Mouse (Mus musculus): Measurements from ENCODE around the gene Usp48. TPM values are rescaled to one million over a fixed set of nuclear protein-coding genes. Genes with fewer than 3 reads are reported as not detected.

Gene Usp48
- polyA plus RNA-seq, 1 experiment from 2014 or later: 74.2 TPM

GRCm38 (mm10) chr4:137648230-137648629, 54.7 kb downstream of the Usp48 start:
- 89% methylated on average over 9 of the region's 9 CpGs for WGBS
- H3K4me1 ChIP-seq (ENCODE audit: insufficient read depth): no peaks in the 10 kb centered on the region
- peaks cover 95% of the 10 kb centered on the region for H3K36me3 ChIP-seq (ENCODE audit: insufficient read depth)
- DNase-seq (no peak), ATAC-seq (ENCODE audit: insufficient read depth) (no peak)
- H3K9me3 ChIP-seq (ENCODE audit: low read depth, low read length): no peaks in the 10 kb centered on the region
- TF ChIP-seq CTCF (IDR thresholded peaks at IDR 0.05; ENCODE audit: low read depth): no peak
- H3K4me2 ChIP-seq: no peak overlapping the region
- no peak overlapping the region for H3K4me3 ChIP-seq (ENCODE audit: low read depth, low read length)
- H3K9ac ChIP-seq: no peak overlapping the region
- no peak overlapping the region for H3K27ac ChIP-seq (ENCODE audit: low read depth)
- no peaks in the 10 kb centered on the region for H3K27me3 ChIP-seq (ENCODE audit: insufficient read depth, low read length)

DNA sequence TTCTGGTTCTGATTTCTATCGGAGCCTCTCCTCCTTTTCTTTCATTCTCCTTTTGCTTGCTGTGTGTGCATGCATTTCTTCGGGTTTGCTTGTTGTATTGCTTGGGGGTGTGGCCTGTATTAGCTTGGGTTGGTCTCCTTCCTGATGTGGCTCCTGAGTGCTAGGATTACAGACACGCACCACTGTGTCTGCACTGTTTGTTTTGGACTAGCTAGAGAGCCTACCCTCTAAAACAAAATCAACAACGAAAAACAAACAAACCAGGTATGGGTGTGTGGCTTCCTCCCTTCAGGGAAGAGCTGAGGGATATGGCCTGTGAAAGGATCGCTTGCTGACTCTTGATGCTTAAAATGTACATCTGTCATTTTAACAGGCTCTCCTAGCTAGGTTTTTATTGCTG, 57.4 kb downstream of the Usp48 start:
- Histone ChIP-seq H3K27ac (ENCODE audit: low read depth) (no peak overlapping the region), H3K36me3 (ENCODE audit: insufficient read depth) (peaks cover 91% of the 10 kb centered on the region), H3K4me1 (ENCODE audit: insufficient read depth) (no peaks in the 10 kb centered on the region), H3K4me3 (ENCODE audit: low read depth, low read length) (no peak overlapping the region), H3K27me3 (ENCODE audit: insufficient read depth, low read length) (no peaks in the 10 kb centered on the region), H3K4me2 (no peak overlapping the region), H3K9ac (no peak overlapping the region), H3K9me3 (ENCODE audit: low read depth, low read length) (no peaks in the 10 kb centered on the region)
- ATAC-seq (ENCODE audit: insufficient read depth) (no peak), DNase-seq (no peak)
- no peak for TF ChIP-seq CTCF (IDR thresholded peaks at IDR 0.05; ENCODE audit: low read depth)
- 68% methylated on average over 5 of the region's 5 CpGs for WGBS

DNA sequence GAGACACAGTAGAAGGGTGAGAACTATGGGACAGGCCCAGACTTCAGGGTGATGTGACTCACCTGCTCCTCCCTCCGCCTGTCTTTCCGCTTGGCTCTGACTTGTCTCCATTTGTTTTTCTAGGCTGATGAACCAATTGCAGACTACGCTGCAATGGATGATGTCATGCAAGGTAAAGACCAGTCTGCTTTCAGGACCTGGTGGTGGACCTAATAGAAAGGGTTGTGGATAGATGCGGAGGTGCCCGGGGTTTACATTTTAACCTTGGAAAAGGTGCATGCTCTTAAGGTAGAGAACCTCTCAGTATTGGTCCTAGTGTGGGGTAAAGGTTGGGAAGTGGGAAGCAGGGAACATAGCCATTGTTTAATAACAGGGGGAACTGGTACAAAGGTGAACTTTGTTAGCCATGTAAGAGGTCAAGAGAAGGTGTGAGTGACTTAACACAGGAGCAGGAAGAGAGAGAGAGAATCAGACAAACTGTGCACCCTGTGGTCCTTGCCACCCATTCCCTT, 59.3 kb downstream of the Usp48 start:
- H3K27ac ChIP-seq (ENCODE audit: low read depth): no peak overlapping the region
- no peak overlapping the region for H3K9ac ChIP-seq
- ATAC-seq (ENCODE audit: insufficient read depth) (no peak), DNase-seq (no peak)
- no peak overlapping the region for H3K4me2 ChIP-seq
- no peaks in the 10 kb centered on the region for H3K27me3 ChIP-seq (ENCODE audit: insufficient read depth, low read length)
- no peaks in the 10 kb centered on the region for H3K4me1 ChIP-seq (ENCODE audit: insufficient read depth)
- H3K4me3 ChIP-seq (ENCODE audit: low read depth, low read length): no peak overlapping the region
- no peak for TF ChIP-seq CTCF (IDR thresholded peaks at IDR 0.05; ENCODE audit: low read depth)
- H3K9me3 ChIP-seq (ENCODE audit: low read depth, low read length): no peaks in the 10 kb centered on the region
- WGBS: 96% methylated on average over 5 of the region's 5 CpGs
- H3K36me3 ChIP-seq (ENCODE audit: insufficient read depth): peaks cover 92% of the 10 kb centered on the region

DNA sequence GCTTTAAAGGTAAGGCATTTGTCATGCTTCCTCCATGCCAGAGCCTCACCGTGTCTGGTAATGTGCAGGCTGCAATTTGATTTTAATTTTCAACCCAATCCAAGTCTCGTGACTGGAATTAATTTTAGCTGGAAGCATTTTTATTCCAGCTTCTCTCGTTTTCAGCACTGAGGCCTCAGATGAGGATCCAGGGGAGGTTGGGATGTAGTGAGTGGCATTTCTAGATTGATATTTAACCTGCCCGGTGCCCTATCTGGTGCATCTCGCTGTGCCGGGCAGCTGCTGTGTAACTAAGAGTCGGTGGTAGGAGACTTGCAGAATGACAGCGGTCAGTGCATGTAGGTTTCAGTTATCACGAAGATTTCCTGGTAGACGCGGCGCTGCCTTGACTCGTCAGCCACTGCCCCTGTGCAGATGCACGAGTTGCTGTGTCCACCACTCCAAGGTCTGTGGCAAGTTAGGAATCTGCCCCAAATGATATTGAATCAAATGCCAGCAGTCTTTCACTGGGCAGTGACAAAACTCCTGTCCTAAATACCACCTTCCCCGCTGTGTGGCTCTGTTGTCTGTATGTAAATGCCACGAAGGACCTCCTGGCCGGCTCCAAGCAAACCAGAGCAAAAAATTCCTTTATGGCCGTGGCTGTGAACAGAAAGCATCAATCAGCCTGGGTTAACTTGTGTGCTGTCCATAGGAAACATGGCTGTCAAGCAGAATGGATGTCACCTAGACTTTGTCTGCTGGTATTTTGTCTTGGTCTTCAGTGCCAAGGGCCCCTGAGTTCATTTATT, 61.9 kb downstream of the Usp48 start:
- DNase-seq: no peak
- H3K4me1 ChIP-seq (ENCODE audit: insufficient read depth): no peaks in the 10 kb centered on the region

DNA sequence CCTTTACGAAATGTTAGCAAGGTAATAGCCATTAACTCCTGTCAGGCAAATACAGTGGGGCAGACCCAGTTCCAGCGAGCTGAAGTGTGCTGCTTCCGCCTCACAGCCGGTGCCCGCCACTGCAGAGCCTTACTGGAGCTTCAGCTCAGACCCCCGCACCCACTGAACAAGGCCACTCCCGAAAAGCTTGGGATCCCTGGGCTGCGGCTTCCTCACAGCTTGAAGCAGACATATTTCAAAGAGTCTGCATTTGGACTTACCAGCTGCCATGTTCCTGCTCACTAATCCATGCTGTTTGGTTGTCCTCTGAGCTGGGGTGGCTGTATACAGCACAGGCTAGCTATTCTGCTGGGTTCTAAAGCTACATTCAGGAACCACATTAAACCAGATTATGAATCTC, 64.1 kb downstream of the Usp48 start:
- WGBS: 84% methylated on average over 8 of the region's 8 CpGs
- Histone ChIP-seq H3K4me3 (ENCODE audit: low read depth, low read length) (no peak overlapping the region), H3K9ac (no peak overlapping the region), H3K36me3 (ENCODE audit: insufficient read depth) (peaks cover 49% of the 10 kb centered on the region), H3K9me3 (ENCODE audit: low read depth, low read length) (no peaks in the 10 kb centered on the region), H3K4me1 (ENCODE audit: insufficient read depth) (no peaks in the 10 kb centered on the region), H3K27ac (ENCODE audit: low read depth) (no peak overlapping the region), H3K27me3 (ENCODE audit: insufficient read depth, low read length) (no peaks in the 10 kb centered on the region), H3K4me2 (no peak overlapping the region)
- DNase-seq (no peak), ATAC-seq (ENCODE audit: insufficient read depth) (no peak)
- TF ChIP-seq CTCF (IDR thresholded peaks at IDR 0.05; ENCODE audit: low read depth): no peak

More for the DNA sequence above, 61.9 kb downstream of the Usp48 start:
- Histone ChIP-seq H3K9ac (no peak overlapping the region), H3K27ac (ENCODE audit: low read depth) (no peak overlapping the region), H3K9me3 (ENCODE audit: low read depth, low read length) (no peaks in the 10 kb centered on the region), H3K4me2 (no peak overlapping the region), H3K27me3 (ENCODE audit: insufficient read depth, low read length) (no peaks in the 10 kb centered on the region), H3K4me3 (ENCODE audit: low read depth, low read length) (no peak overlapping the region), H3K36me3 (ENCODE audit: insufficient read depth) (peaks cover 71% of the 10 kb centered on the region)
- no peak for ATAC-seq (ENCODE audit: insufficient read depth)
- no peak for TF ChIP-seq CTCF (IDR thresholded peaks at IDR 0.05; ENCODE audit: low read depth)
- 88% methylated on average over 18 of the region's 18 CpGs for WGBS

GRCm38 (mm10) chr4:137659541-137659940, 66.0 kb downstream of the Usp48 start:
- no peaks in the 10 kb centered on the region for H3K4me1 ChIP-seq (ENCODE audit: insufficient read depth)
- DNase-seq (no peak), ATAC-seq (ENCODE audit: insufficient read depth) (no peak)
- H3K4me2 ChIP-seq: no peak overlapping the region
- no peak for TF ChIP-seq CTCF (IDR thresholded peaks at IDR 0.05; ENCODE audit: low read depth)
- H3K27ac ChIP-seq (ENCODE audit: low read depth): no peak overlapping the region
- no peaks in the 10 kb centered on the region for H3K9me3 ChIP-seq (ENCODE audit: low read depth, low read length)
- H3K27me3 ChIP-seq (ENCODE audit: insufficient read depth, low read length): peaks cover 13% of the 10 kb centered on the region
- WGBS: 74% methylated on average over 4 of the region's 4 CpGs
- H3K4me3 ChIP-seq (ENCODE audit: low read depth, low read length): no peak overlapping the region
- H3K9ac ChIP-seq: no peak overlapping the region
- H3K36me3 ChIP-seq (ENCODE audit: insufficient read depth): peaks cover 37% of the 10 kb centered on the region

GRCm38 (mm10) chr4:137660364-137661077, 67.0 kb downstream of the Usp48 start:
- peak; percentile 46 for DNase-seq
- H3K4me3 ChIP-seq (ENCODE audit: low read depth, low read length): no peak overlapping the region
- H3K36me3 ChIP-seq (ENCODE audit: insufficient read depth): peaks cover 27% of the 10 kb centered on the region
- 52% methylated on average over 10 of the region's 10 CpGs for WGBS
- no peak overlapping the region for H3K4me2 ChIP-seq
- no peaks in the 10 kb centered on the region for H3K4me1 ChIP-seq (ENCODE audit: insufficient read depth)
- peaks cover 23% of the 10 kb centered on the region for H3K27me3 ChIP-seq (ENCODE audit: insufficient read depth, low read length)
- no peak for TF ChIP-seq CTCF (IDR thresholded peaks at IDR 0.05; ENCODE audit: low read depth)
- no peak overlapping the region for H3K9ac ChIP-seq
- peak; percentile 64 for ATAC-seq (ENCODE audit: insufficient read depth)
- H3K27ac ChIP-seq (ENCODE audit: low read depth): no peak overlapping the region; the same call in 1 of the 2 replicates
- no peaks in the 10 kb centered on the region for H3K9me3 ChIP-seq (ENCODE audit: low read depth, low read length)

Measured in lung, embryonic 14.5 days (tissue).